Mouse (Mus musculus) olfactory bulb, adult 2 months (tissue): ENCODE results near the gene Tcaf1.

ENCODE experiments used
- CTCF ChIP-seq: fragments of 200-500 bp; IDR thresholded peaks from 2 replicates; pipeline ENCODE4 v1.5.1; 2012; ENCODE audit warnings: low read depth, mild to moderate bottlenecking, low read length, moderate library complexity; ENCODE audit not compliant: insufficient read depth
- POLR2A ChIP-seq: fragments of 200-500 bp; IDR thresholded peaks from 2 replicates; pipeline ENCODE4 v1.6.1; 2012; ENCODE audit warnings: mild to moderate bottlenecking, low read depth, low read length, moderate library complexity; ENCODE audit not compliant: insufficient read depth

- TF ChIP-seq CTCF, result no peak
- TF ChIP-seq POLR2A, result no peak
Observed at GRCm38 (mm10) chr6:42671767-42672166, 38.1 kb downstream of the Tcaf1 start.
